Mouse (Mus musculus) liver, postnatal 0 days (tissue): ENCODE measurements at regions not wholly inside any gene's neighbourhood (a gene's known extent, or its start where the extent isn't known, plus 50 kb on each side); places are given as distances from the start of the nearest gene placed in this dataset.

ENCODE experiments used
- CTCF ChIP-seq: sonication (generic); IDR thresholded peaks from 2 replicates; pipeline ENCODE4 v1.5.1; 2016; ENCODE audit warnings: antibody characterized with exemption, low read depth
- EP300 ChIP-seq: IDR thresholded peaks from 2 replicates; pipeline ENCODE4 v1.6.1; 2016; ENCODE audit warnings: antibody characterized with exemption, low read depth, mild to moderate bottlenecking

DNA sequence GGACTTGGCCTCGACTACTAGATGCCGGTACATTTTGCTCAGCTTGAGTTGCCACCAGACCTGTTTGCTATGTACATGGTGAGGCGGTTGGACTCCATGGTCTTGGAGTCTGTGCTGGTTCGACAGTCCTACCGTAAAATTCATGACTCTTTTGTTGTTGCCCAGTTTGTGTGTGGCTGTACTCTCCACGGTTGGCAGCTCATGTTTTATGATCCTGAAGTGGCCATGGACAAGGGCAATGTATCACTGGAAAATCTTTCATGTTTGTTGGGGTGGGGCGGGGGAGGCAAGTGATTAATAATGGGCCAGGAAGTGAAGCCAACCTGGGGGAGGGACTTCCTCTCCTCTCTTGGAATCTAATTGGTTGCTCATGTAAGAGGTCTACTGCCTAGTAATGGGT, 147.0 kb upstream of the Fbxo11 start:
- TF ChIP-seq EP300 (no peak), CTCF (no peak)
